Mouse (Mus musculus): ENCODE measurements around the gene Smim24.

The Smim24 gene

DNA sequence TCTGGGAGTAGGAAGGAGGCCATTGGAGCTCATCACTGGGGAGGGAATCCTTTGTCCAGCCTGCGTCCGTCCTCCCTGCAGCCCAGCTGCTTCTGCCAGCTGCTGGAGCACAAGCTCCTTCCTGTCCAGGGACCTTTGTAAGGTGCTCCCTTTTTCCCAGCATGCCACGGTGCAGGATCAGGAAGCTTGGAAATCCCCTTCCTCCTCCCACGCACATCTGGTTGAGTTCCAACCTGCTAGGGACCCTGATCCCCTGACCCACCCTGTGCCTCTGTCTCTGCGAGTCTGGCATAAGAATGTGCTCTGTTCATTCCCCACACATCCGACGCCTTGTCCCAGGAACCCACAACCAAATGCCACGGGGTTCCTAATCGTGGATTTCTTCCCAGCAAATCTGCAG lies 18.1 kb downstream of the Smim24 start:
- no peak for DNase-seq

- DNase-seq = peak; percentile 87
Measured at GRCm38 (mm10) chr10:81411471-81412400, 18.9 kb downstream of the Smim24 start.

- DNase-seq = no peak
Measured at GRCm38 (mm10) chr10:81412586-81413309, 19.9 kb downstream of the Smim24 start.

- DNase-seq = peak; percentile 93
Measured at GRCm38 (mm10) chr10:81413310-81414261, 20.7 kb downstream of the Smim24 start.

DNA sequence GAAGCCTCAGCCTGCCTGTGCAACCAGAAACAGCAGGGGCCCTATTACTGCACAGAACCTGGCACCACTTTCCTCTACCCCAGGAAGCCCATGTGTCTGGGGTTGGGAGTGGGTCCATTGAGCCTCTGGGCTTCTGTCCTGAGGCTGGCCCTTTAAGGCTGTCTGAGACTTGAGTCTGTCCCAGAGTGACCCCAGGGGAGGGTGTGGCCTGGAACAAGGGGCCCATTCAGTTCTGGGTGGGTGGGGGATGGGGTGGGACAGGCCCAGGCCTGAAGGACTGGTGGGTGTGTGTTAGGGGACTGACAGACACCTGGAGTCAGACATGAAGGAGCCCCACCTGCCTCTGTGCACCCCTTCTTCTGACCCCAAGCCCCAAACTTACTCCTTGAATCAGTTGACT lies 21.8 kb downstream of the Smim24 start:
- peak; percentile 66 for DNase-seq

DNA sequence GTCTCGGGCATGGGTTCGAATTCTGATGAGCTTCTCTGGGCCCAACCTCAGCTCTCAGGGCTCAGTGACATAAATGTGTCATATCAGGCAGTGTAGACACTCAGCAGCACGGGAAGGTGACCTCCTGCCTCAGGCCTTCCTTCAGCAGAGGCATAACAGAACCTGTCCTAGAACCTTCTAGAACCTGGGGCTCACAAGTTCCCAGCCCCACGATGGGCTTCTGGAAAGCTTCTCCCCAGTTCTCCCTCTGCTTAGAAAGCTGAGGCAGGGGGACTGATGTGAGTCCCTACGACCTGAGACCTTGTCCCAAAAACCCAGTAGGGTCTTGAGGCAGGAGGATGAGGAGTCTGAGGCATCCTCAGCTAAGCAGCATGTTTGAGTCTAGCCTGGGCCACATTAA lies 22.3 kb downstream of the Smim24 start:
- no peak for DNase-seq

DNA sequence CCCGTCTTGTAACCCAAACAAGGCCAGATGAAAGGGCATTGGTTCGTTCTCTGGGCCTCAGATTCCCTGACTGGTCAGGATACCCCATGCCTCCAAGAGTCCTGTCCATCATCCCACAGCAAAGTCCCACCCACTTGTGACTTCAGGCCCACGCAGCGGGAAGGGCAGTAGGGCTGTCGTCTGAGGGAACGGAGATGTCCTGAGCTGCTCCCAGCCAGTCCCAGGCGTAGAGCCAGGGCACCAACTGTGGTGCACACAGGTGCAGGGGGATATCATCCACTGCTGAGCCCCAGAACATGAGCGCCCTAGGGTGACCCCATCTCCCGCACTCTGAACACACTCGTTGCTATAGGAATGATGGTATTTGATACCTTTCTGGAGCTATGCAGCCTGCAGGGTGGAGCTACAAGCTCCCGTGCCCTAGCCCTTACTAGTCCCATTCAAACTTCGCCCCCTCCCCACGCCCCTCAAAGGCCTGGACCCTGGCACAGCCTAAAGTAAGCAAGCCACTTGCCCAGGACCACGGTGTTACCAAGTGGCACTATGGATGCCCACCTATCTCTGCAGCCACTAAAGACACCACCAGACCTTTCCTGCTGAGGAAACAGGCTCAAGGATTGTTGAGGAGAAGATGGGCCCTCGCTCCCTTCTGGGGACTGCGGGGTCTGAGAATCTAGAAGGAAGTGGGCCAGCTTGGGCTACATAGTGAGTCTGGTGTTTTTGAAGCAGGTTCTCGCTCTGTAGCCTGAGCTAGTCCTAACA lies 22.9 kb downstream of the Smim24 start:
- DNase-seq = peak; percentile 53

DNA sequence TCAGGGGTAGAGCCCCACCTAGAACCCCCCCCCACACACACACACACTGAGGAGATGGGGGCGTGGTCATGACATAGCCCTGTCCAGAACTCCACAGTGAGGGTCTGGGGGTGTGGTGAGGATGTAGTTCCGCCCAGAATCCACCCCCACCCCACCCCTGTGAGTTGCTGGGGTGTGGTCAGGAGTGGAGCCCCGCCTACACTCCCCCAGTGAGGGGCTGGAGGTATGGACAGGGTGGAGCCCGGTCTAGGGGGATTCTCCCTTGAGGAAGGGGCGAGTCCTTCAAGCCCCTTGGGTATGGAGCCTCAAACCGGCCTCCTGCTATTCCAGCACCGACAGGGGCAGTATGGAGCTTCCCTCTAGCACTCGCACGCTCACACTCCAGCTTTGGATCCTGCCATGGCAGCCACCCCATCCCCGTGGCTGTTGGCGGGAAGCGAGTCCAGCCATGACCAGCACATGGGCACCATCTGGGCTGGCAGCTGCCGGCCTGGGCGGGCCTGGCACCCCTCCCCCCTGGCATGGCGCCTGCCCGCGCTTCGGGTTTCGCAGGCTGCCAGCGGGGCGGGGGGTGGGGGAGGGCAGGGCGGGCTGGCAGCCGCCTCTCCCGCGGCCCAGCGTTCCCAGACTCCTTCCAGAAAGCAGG lies 23.9 kb downstream of the Smim24 start:
- peak; percentile 88 for DNase-seq

- peak; percentile 14 for DNase-seq
Measured at GRCm38 (mm10) chr10:81417227-81418215, 24.7 kb downstream of the Smim24 start.

DNA sequence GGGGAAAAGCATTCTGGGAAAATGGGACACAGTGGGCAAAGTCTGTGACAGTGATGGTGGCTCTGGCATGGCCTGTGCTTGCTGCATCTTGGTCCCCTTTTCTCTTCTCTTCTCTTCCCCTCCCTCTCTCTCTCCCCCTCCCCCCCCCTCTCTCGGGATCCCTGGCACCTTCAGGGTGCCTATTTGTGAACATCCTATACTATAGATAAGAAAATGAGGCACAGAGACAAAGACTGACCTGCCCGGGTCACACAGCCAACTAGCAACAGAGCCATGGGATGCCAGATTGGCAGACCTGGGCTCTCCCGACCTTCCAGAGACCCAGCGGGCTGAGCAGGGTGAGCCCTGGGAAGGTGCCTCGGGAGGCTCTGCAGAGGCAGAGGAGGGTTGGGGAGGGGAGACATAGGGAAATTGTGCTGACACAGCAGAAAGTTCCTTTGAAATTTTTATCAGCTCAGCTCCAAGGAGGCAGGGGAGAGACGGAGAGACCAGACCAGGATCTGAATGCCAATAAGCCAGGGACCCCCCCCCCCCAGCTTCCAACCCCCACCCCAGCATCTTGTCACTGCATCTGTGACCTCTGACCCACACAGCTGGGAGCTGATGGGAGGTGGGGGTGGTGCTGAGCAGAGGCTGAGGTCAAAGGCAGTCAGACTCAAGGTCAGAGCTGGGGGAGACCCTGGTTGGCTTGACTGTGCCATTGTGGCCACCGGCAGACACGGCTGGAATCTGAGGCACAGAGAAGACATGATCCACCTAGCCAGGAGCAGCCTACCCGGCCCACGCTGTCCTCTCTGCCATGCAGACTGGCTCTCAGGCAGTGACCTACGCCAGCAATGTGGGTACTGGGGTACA lies 25.6 kb downstream of the Smim24 start:
- DNase-seq = peak; percentile 7

DNA sequence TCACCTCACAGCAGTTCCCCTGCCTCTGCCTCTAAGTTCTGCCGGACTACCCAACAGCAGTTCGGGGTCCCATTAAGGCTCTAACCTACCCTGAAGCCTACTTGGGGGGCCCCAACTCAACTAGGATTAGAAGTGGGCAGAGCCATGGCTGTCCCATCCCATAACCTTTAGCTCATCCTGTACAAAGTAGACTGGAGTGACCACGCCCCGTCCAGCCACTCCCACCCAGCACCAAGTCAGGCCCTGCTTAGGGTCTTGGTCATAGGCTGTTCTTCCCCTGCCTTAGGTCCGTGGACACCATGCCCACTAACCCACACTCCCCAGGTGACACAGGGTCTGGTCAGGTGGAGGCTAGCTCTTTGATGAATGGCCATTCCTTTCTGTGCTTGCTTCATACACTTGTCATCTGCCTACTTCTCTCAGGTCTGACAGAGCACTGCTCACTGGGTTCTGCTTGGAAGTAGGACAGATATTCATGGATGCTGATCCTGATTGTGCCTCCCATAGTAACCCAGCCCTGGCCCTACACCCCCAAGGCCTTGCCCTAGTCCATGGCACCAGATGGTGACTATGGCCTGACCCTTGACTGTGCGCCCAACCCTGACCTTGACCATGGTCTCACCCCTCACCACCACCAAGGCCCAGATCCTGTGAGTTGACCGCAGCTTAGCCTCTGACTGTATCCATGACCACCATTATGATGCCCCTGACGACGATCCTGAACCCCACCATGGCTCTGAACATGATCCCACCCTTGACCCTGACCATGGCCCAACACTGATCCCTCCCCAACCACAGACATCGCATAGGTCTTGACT lies 26.5 kb downstream of the Smim24 start:
- DNase-seq = peak; percentile 9

DNA sequence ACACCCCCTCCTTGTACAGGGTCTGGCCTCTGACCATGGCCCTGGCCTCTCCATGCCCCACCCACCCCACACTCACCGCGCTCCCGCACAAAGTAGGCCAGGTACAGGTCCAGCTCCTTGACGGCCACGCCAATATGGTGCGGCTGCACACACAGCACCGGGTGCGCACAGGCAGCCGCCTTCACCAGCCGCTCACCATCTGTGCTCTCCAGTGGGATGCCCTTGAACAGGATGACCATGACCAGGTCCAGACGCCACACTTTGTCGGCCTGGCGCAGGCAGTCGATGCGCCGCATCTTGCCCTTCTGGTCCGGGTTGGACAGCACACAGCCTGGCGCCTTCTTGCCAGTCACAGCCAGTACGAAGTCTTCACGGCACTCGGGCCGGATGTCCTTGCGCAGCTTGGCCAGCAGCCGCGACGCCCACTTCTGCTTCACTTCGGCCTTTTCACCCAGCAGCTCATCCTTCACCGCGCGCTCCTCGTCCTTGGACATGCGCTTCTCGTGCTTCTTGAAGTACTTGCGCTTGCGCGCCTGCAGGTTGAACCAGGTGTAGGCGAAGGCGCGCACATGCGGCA lies 27.4 kb downstream of the Smim24 start:
- peak; percentile 4 for DNase-seq

- DNase-seq = peak; percentile 2
Measured at GRCm38 (mm10) chr10:81421041-81421796, 28.4 kb downstream of the Smim24 start.

GRCm38 (mm10) chr10:81421797-81422100 lies 28.9 kb downstream of the Smim24 start:
- DNase-seq = no peak

DNA sequence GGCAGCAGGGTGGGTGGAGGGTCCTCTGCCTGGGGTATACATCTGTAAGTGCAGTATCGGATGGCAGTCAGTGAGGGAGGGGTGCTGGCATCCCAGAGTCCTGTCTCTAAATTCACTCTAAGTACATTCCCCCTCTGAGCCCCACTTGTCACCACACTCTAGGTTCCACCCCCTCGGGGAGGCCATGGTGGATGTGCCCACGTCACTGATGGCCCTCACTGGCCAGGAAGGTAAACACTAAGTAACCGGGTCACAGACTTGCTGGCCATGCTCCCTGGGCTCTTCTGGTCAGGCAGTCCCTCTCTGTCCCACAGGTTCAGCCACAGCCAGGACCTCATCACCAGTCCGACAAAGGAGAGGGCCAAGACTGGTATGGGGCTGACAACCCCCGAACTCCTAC lies 29.3 kb downstream of the Smim24 start:
- DNase-seq = peak; percentile 6

GRCm38 (mm10) chr10:81422661-81423217 lies 29.9 kb downstream of the Smim24 start:
- peak; percentile 2 for DNase-seq

Measured in kidney, adult 18-20 months (tissue).